Mouse (Mus musculus): ENCODE measurements around the gene Rbl2.

Rbl2 gene

GRCm38 (mm10) chr8:91069834-91070233, at the start of gene Rbl2:
Gene Rbl2 (plus strand): TSS chr8:91070057.
- peak; percentile 97 to 98 for DNase-seq (ENCODE audit: low spot score in 2 of 2)

DNA sequence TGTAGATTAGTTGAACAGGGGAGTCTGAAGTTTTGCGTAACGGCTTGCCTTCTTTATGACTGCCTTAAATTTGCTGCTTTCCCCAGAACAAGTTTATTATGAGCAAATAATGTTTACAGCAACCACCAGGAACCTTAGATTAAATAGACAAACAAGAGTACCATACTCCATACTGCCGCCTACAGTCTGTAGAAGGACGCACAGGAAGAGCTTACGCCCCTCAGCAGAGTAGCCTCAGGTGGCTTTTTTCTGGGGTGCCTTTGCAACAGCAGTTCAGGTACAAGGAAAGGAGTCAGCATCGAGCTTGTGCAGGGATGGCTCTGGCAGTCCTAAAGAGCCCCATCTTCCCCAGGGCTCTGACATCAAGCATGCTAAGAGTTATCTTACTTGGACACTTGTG, 35.4 kb upstream of the Rbl2 start:
- no peak for DNase-seq (ENCODE audit: low spot score in 2 of 2)

GRCm38 (mm10) chr8:91036905-91037304, 33.0 kb upstream of the Rbl2 start:
- no peak for DNase-seq (ENCODE audit: low spot score in 2 of 2)

DNA sequence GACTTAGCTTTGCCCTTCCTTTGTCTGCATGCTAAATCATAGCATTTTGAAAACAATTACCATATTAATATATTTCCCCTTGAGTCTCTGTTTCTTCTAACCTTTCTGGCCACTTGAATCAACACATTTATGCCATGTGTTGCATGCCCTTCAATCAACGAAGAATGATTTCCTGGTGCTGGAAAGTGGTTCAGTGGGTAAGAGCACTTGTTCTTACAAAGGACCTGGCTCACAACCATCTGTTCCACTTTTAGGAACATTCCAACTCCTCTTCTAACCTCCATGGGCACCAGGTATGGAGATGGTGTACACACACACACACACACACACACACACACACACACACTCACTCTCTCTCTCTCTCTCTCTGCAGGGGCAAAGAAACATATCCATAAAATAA, 31.2 kb upstream of the Rbl2 start:
- DNase-seq (ENCODE audit: low spot score in 2 of 2), result no peak

DNA sequence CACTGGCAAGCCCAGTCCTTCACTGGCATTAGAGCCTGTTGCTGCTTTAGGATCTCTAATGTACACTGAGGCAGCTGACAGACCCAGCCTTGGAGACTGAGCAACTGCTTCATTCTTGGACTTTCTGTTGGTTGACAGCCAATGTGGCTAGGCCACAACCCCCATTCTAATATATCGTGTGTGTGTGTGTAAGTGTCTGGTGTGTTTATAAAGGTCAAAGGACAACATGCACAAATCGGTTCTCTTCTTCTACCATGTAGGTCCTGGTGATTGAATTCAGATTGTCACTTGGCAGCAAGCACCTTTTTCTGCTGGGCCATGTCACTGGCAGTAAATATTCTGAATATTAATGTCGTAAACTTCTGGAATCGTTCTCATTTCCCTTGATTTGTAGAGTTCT, 23.5 kb upstream of the Rbl2 start:
- DNase-seq (ENCODE audit: low spot score in 2 of 2), result no peak

DNA sequence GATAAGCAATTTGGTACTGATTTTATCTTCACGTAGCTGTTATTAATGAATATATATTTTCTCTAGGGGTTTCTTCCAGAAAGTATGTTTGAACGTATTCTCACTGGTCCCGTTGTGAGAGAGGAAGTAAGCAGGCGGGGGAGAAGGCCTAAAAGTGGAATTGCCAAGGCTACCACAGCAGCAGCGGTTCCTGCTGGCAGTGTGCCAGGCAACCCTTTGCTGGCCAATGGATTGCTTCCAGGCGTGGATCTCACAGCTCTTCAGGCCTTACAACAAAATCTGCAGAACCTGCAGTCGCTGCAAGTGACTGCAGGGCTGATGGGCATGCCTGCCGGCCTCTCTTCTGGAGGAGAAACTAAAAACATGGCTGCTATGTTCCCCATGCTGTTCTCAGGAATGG, 18.8 kb upstream of the Rbl2 start:
- DNase-seq (ENCODE audit: low spot score in 2 of 2), result peak; percentile 88

DNA sequence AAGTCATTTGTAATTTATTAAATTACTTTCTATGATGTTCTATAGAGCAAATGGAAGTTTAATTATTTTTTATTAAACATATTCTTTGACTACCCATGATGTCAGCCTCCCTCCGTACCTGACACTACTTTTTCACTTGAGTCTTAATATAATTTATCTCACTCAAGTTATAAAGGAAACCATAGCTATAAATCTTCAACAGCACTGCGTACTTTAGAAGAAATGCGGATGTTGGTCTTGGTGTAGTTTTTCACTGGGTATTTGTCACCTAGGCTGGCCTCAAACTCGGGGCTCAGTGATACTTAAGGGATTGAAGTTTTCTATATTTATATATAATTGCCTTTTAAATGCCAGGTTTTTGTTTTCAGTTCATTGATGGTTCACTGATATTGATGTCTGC, 15.4 kb upstream of the Rbl2 start:
- DNase-seq (ENCODE audit: low spot score in 2 of 2), result no peak

GRCm38 (mm10) chr8:91056848-91057247, 13.0 kb upstream of the Rbl2 start:
- no peak for DNase-seq (ENCODE audit: low spot score in 2 of 2)

GRCm38 (mm10) chr8:91059086-91059578, 10.7 kb upstream of the Rbl2 start:
- DNase-seq (ENCODE audit: low spot score in 2 of 2), result no peak

- DNase-seq (ENCODE audit: low spot score in 2 of 2), result no peak
These were observed 9.9 kb upstream of the Rbl2 start for GRCm38 (mm10) chr8:91059884-91060510.

DNA sequence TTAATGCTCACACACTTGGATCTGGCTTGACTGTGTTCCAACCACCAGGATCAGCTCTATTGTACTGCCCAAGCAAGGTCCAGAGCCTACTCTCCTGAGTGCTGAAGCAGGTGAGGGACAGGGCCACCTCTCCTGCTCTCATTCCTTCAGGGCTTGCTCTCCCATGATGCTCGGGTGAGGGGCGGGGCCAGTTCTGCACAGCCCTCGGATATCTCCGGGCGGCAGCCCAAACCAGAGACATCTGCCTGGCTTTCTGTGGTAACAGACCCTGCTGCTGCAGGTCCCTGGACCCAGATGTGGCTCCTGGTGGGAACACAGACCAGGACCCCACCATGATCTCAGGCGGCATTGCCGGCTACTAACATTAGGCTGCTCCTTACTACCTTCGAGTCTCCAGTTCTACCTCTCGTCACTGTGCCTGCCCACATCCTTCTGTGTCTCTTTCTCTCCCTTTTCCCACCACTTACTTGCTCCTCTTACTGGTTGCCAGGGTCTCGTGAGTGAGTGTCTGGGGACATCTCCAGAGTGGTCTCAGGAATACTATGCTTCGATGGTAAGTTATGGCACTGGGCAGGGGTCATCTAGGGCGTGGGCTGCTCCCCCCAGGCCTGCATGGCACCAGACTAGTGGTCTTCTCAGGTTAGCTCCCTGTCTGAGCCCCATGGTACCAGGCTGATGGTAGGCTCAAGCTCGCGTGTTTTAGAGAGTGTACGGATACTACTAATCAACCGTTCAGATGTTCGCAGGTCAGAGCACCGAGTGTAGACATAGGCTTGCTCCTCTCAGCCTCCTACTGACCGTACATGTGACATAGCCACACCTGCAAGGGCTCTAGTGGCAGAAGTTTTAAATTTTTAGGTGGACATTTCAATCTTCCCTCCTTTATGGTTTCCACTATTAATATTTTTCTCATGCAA, 9.0 kb upstream of the Rbl2 start:
- DNase-seq (ENCODE audit: low spot score in 2 of 2), result no peak

DNA sequence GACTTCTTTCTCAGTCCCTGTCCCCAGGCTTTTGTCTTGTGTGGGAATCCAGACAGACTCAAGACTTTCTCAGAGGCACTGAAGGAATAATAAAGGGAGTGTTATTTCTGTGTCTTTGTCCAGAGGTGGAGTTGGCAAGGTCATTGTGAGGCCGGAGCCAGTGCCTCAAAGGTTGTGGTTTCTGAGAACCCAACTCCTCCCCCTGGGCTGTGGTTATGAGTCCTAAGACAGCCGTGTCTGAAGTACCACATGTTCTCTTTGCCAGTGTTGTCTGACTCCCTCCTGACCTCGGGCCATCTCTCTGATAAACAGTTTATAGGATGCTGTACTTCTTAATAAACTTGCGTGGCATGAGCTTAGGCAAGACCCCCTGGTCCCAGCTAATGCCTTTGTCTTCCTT, 4.7 kb upstream of the Rbl2 start:
- DNase-seq (ENCODE audit: low spot score in 2 of 2), result no peak

- DNase-seq (ENCODE audit: low spot score in 2 of 2), result no peak
These were observed 450 bp upstream of the Rbl2 start for GRCm38 (mm10) chr8:91069407-91069806.

- DNase-seq (ENCODE audit: low spot score in 2 of 2), result peak; percentile 73 to 86
These were observed 510 bp downstream of the Rbl2 start for GRCm38 (mm10) chr8:91070275-91070859.

DNA sequence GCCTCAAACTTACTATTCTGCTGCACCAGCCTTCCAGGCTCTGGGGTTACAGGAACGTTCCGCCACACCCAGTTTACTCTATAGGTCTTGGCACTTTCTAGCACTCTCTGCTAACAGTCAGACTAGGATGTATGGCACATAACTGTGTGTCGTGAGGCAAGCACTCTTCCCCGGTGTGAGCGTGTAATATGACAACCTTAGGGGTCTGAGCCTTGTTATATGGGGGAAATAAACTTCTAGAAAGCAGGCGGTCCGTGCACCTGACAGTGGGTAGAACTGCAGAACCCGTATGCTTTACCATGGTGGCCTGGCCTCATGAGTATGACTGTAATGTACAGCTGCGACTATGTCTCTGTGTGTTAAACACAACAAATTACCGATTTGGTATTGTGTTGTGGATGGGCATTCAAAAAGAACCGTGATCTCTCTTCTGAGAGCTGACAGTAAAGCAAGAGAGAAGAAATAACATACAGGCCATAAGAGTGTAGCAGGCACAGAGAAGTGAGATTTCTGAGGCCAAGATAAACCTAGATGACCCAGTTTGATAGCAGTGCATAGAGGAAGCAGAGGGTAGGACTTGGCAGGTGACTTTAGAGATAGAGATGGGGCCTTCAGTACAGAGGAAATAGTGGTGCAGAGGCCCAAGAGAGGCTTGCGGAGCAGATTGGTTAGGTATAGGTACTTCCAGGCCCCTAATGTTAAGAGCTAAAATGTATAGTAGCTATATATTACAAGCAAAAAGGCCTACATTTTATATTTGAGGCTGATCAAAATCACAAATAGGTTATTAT, 7.4 kb downstream of the Rbl2 start:
- DNase-seq (ENCODE audit: low spot score in 2 of 2), result no peak

DNA sequence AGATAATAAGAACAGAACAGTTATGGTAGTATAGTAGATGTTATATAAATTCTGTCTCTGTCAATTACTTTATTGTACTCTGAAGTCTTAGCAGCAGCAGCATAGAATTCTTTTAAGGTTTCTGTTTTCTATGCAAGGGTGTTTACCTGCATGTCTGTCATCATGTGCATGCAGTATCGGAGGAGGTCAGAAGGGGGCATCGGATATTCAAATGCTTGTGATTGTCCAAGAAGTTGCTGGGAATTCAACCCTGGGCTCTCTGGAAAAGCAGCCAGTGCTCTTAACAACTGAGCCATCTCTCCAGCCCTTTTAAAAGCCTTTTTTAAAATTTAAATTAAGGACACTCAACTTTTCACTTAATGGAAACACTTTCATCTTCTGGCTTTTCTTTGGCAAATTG, 9.8 kb downstream of the Rbl2 start:
- no peak for DNase-seq (ENCODE audit: low spot score in 2 of 2)

- no peak for DNase-seq (ENCODE audit: low spot score in 2 of 2)
These were observed 12.1 kb downstream of the Rbl2 start for GRCm38 (mm10) chr8:91081911-91082310.

- DNase-seq (ENCODE audit: low spot score in 2 of 2), result no peak
These were observed 12.6 kb downstream of the Rbl2 start for GRCm38 (mm10) chr8:91082428-91082827.

GRCm38 (mm10) chr8:91088452-91088851, 18.6 kb downstream of the Rbl2 start:
- DNase-seq (ENCODE audit: low spot score in 2 of 2), result no peak

GRCm38 (mm10) chr8:91089601-91090000, 19.7 kb downstream of the Rbl2 start:
- no peak for DNase-seq (ENCODE audit: low spot score in 2 of 2)

- no peak for DNase-seq (ENCODE audit: low spot score in 2 of 2)
These were observed 24.3 kb downstream of the Rbl2 start for GRCm38 (mm10) chr8:91094135-91094534.

- no peak for DNase-seq (ENCODE audit: low spot score in 2 of 2)
These were observed 28.2 kb downstream of the Rbl2 start for GRCm38 (mm10) chr8:91098106-91098505.

All from right cerebral cortex, postnatal 10 days (tissue).